Mouse (Mus musculus) intestine, embryonic 14.5 days (tissue): Measurements from ENCODE around the gene Atg16l1. TPM values are rescaled to one million over a fixed set of nuclear protein-coding genes. Genes with fewer than 3 reads are reported as not detected.
"Not testable (repeated sequence)": the region's sequence is repeated elsewhere in the genome, so short reads cannot be mapped to it uniquely, and the experiment has no call there.

Experiments
- ATAC-seq: fragments of 200-750 bp; cut with Nextera tagmentation; replicated peaks from 2 replicates; pipeline ENCODE4 v1.8.0; 2017; ENCODE audit warnings: low read depth, moderate number of reproducible peaks, moderate TSS enrichment, moderate library complexity; ENCODE audit not compliant: low FRiP score, low TSS enrichment
- DNase-seq: peaks from one replicate; pipeline ENCODE4 v3.0.0-alpha.2; 2018; ENCODE audit warnings: low spot score
- H3K27ac ChIP-seq: fragments of 300-500 bp; sonication (generic); 2 replicates; pipeline ENCODE4 v1.5.1; 2014; ENCODE audit warnings: low read depth, mild to moderate bottlenecking, control low read depth
- H3K27me3 ChIP-seq: fragments of 300-500 bp; sonication (generic); replicated peaks from 2 replicates; pipeline ENCODE4 v1.6.1; 2014; ENCODE audit warnings: low read length, control low read depth; ENCODE audit not compliant: control insufficient read depth, insufficient read depth
- H3K36me3 ChIP-seq: fragments of 300-500 bp; sonication (generic); 2 replicates; pipeline ENCODE4 v1.6.1; 2014; ENCODE audit warnings: low read length, control low read depth; ENCODE audit not compliant: control insufficient read depth, insufficient read depth
- H3K4me1 ChIP-seq: fragments of 300-500 bp; sonication (generic); replicated peaks from 2 replicates; pipeline ENCODE4 v1.6.1; 2014; ENCODE audit warnings: low read length, control low read depth, mixed read lengths; ENCODE audit not compliant: control insufficient read depth, insufficient read depth
- H3K4me2 ChIP-seq: fragments of 300-500 bp; sonication (generic); 2 replicates; pipeline ENCODE4 v1.6.1; 2014; ENCODE audit warnings: low read length
- H3K4me3 ChIP-seq: fragments of 300-500 bp; sonication (generic); 2 replicates; pipeline ENCODE4 v1.5.1; 2014; ENCODE audit warnings: low read depth, low read length, control low read depth, mixed read lengths
- H3K9ac ChIP-seq: fragments of 300-500 bp; sonication (generic); 2 replicates; pipeline ENCODE4 v1.6.1; 2014; ENCODE audit warnings: mild to moderate bottlenecking, low read length
- H3K9me3 ChIP-seq: fragments of 300-500 bp; sonication (generic); 2 replicates; pipeline ENCODE4 v1.6.1; 2016; ENCODE audit warnings: low read length, control low read depth; ENCODE audit not compliant: control insufficient read depth
- WGBS: fragments of 180-500 bp; shearing (Covaris S2); extraction: QIAGEN DNeasy Blood & Tissue Kit; methylation state at CpG from one replicate; pipeline ENCODE4 v1.1.7; 2014; 5-methylcytosine and 5-hydroxymethylcytosine counted together
- polyA plus RNA-seq: library from polyadenylated mRNA; unstranded; fragments of >200 nt; fragmentation: Nextera tagmentation; extraction: Ambion mirVana; gene quantifications from 2 replicates; pipeline ENCODE4 v1.2.1, GENCODE M21; 2014

Gene Atg16l1
- polyA plus RNA-seq, 1 experiment from 2014 or later, result 32.4 TPM

DNA sequence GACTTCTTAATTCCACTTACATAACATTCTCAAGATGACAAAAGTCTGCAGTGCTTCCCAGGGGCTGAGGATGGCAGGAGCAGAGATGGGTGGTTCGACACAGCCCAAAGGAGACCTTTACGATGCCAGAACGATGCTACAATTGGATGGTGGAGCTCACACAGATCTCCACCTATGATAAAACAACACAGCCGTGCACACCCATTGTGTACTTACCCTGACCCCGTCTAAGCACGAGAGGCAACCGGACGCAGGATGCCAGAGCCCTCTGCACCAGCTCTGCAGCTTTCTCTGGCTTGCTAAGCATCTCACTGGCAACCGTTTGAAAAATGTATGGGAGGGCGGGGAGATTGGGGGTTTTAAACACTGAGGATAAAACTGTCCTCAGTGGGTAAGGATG is 56.4 kb downstream of the Atg16l1 start:
- H3K4me3 ChIP-seq, result no peak overlapping the region
- no peak for ATAC-seq
- H3K36me3 ChIP-seq, result no peaks in the 10 kb centered on the region
- no peak overlapping the region for H3K4me2 ChIP-seq
- 62% methylated on average over 10 of the region's 10 CpGs for WGBS
- H3K9ac ChIP-seq, result no peak overlapping the region
- H3K9me3 ChIP-seq, result no peaks in the 10 kb centered on the region
- no peak overlapping the region for H3K27ac ChIP-seq
- DNase-seq, result no peak
- no peaks in the 10 kb centered on the region for H3K4me1 ChIP-seq
- H3K27me3 ChIP-seq, result no peaks in the 10 kb centered on the region

DNA sequence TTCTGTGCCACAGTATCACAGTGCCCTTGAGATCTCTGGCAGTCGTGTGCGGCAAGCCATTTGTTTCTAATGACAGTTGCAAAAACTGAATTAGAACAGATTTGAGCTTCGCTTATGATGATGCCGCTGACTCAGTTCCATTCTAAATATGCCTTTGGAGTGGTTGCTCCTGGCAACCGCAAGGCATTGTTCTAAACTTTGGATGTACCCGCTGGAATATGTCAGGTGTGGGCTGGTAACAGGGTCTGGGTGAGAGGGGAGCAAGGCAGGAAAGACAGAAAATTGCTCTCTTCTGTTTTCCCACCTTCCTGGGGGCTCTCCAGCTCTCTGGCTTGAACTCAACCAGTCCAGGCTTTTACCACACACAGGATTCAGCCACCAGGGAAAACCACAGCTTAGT is 57.5 kb downstream of the Atg16l1 start:
- H3K36me3 ChIP-seq, result no peaks in the 10 kb centered on the region
- no peak overlapping the region for H3K4me3 ChIP-seq
- WGBS, result 84% methylated on average over 6 of the region's 6 CpGs
- no peak overlapping the region for H3K9ac ChIP-seq
- H3K4me2 ChIP-seq, result no peak overlapping the region
- H3K27me3 ChIP-seq, result no peaks in the 10 kb centered on the region
- no peaks in the 10 kb centered on the region for H3K9me3 ChIP-seq
- no peaks in the 10 kb centered on the region for H3K4me1 ChIP-seq
- no peak overlapping the region for H3K27ac ChIP-seq
- no peak for ATAC-seq
- DNase-seq, result no peak

- no peaks in the 10 kb centered on the region for H3K36me3 ChIP-seq
- ATAC-seq (no peak), DNase-seq (no peak)
- no peaks in the 10 kb centered on the region for H3K27me3 ChIP-seq
- 65% methylated on average over 7 of the region's 7 CpGs for WGBS
- H3K4me3 ChIP-seq, result no peak overlapping the region
- no peak overlapping the region for H3K9ac ChIP-seq
- H3K9me3 ChIP-seq, result no peaks in the 10 kb centered on the region
- H3K27ac ChIP-seq, result no peak overlapping the region
- H3K4me2 ChIP-seq, result no peak overlapping the region
- no peaks in the 10 kb centered on the region for H3K4me1 ChIP-seq
Observed at GRCm38 (mm10) chr1:87813681-87814080, 58.0 kb downstream of the Atg16l1 start.

- H3K4me1 ChIP-seq, result peaks cover 3% of the 10 kb centered on the region; the same call in 1 of the 2 replicates
- no peak overlapping the region for H3K27ac ChIP-seq
- no peak overlapping the region for H3K9ac ChIP-seq
- H3K9me3 ChIP-seq, result no peaks in the 10 kb centered on the region
- no peak for DNase-seq
- no peaks in the 10 kb centered on the region for H3K36me3 ChIP-seq
- H3K4me2 ChIP-seq, result no peak overlapping the region
- H3K4me3 ChIP-seq, result no peak overlapping the region
- no peaks in the 10 kb centered on the region for H3K27me3 ChIP-seq
- ATAC-seq, result no peak
- 92% methylated on average over 10 of the region's 10 CpGs for WGBS
Observed at GRCm38 (mm10) chr1:87824420-87824995, 68.8 kb downstream of the Atg16l1 start.

- 83% methylated on average over 5 of the region's 5 CpGs for WGBS
- ATAC-seq, result no peak
Observed at GRCm38 (mm10) chr1:87825281-87825680, 69.6 kb downstream of the Atg16l1 start.

DNA sequence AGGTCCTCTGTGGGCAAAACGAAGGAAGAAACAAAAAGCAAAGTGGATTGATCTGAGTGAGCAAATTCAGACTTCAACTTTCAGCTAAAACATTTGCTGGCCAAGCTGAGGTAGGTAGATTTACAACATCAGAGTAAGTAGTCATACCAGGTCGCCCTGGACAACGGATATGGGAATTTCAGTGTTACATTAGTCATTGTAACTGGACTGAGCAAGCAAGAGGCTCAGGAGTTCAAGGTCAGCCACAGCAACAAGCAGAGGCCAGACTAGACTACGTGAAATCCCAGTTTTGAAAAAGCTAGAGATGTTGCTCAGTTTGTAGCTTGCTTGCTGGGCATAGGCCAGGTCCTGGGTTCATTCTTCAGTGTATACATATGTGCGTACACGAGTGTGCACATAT is 70.3 kb downstream of the Atg16l1 start:
- no peak overlapping the region for H3K27ac ChIP-seq
- H3K27me3 ChIP-seq, result no peaks in the 10 kb centered on the region
- no peak overlapping the region for H3K4me3 ChIP-seq
- peaks cover 3% of the 10 kb centered on the region; the same call in 1 of the 2 replicates for H3K4me1 ChIP-seq
- 83% methylated on average over 6 of the region's 6 CpGs for WGBS
- H3K9me3 ChIP-seq, result no peaks in the 10 kb centered on the region
- H3K4me2 ChIP-seq, result no peak overlapping the region
- no peak overlapping the region for H3K9ac ChIP-seq
- DNase-seq (no peak), ATAC-seq (no peak)
- H3K36me3 ChIP-seq, result no peaks in the 10 kb centered on the region

More at GRCm38 (mm10) chr1:87825281-87825680, 69.6 kb downstream of the Atg16l1 start:
- Histone ChIP-seq H3K4me3 (no peak overlapping the region), H3K9ac (no peak overlapping the region), H3K27me3 (no peaks in the 10 kb centered on the region), H3K4me2 (no peak overlapping the region), H3K9me3 (no peaks in the 10 kb centered on the region), H3K36me3 (no peaks in the 10 kb centered on the region), H3K4me1 (peaks cover 3% of the 10 kb centered on the region; the same call in 1 of the 2 replicates), H3K27ac (no peak overlapping the region)
- DNase-seq, result no peak

DNA sequence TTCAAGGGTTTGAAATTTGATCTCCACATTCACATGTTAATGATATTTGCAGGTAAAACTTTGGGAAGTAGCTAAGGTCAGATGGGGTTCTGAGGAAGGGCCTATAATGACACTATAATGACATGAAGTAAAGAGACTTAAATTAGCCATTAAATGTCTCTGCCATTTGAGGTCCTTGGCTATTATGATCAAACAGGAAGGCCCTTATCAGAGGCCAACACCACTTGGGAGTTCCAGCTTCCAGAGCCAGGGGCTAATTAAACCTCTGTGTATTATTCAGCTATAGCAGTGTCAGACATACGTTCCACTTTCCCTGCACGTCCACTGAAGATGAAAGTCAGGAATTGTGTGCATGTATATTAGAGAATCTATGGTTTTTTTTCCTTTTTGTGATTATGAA is 70.8 kb downstream of the Atg16l1 start:
- H3K9ac ChIP-seq, result no peak overlapping the region
- no peak overlapping the region for H3K27ac ChIP-seq
- no peak overlapping the region for H3K4me2 ChIP-seq
- H3K27me3 ChIP-seq, result no peaks in the 10 kb centered on the region
- no peak overlapping the region for H3K4me3 ChIP-seq
- DNase-seq (no peak), ATAC-seq (no peak)
- H3K4me1 ChIP-seq, result peaks cover 3% of the 10 kb centered on the region; the same call in 1 of the 2 replicates
- no peaks in the 10 kb centered on the region for H3K9me3 ChIP-seq
- 80% methylated on average over 2 of the region's 2 CpGs for WGBS
- H3K36me3 ChIP-seq, result no peaks in the 10 kb centered on the region

DNA sequence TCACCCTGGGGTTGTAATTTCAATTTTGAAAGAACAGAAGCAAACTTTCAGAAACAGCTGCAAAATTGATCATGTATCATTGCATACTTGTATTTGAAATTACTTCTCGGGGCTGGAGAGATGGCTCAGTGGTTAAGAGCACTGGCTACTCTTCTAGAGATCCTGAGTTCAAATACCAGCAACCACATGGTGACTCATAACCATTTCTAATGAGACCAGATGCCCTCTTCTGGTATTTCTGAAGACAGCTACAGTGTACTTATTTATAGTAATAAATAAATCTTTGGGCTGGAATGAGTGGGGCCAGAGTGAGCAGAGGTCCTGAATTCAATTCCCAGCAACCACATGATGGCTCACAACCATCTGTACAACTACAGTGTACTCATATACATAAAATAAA is 71.8 kb downstream of the Atg16l1 start:
- H3K4me1 ChIP-seq, H3K9ac ChIP-seq, H3K36me3 ChIP-seq, H3K27ac ChIP-seq, H3K27me3 ChIP-seq, H3K4me2 ChIP-seq, DNase-seq, H3K9me3 ChIP-seq, ATAC-seq, H3K4me3 ChIP-seq: not testable (repeated sequence)
- WGBS, result 92% methylated on average over 1 of the region's 1 CpGs

GRCm38 (mm10) chr1:87828185-87828584 is 72.5 kb downstream of the Atg16l1 start:
- Histone ChIP-seq H3K27me3 (no peaks in the 10 kb centered on the region), H3K9ac (no peak overlapping the region), H3K27ac (no peak overlapping the region), H3K4me2 (no peak overlapping the region), H3K4me3 (no peak overlapping the region), H3K4me1 (peaks cover 3% of the 10 kb centered on the region; the same call in 1 of the 2 replicates), H3K9me3 (no peaks in the 10 kb centered on the region), H3K36me3 (no peaks in the 10 kb centered on the region)
- WGBS, result 40% methylated on average over 9 of the region's 9 CpGs
- no peak for ATAC-seq
- no peak for DNase-seq
